Mouse (Mus musculus) effector memory CD4-positive, alpha-beta T cell, adult 7 months (primary cell): ENCODE data around the gene Tmprss2. TPM values are rescaled to one million over a fixed set of nuclear protein-coding genes. Genes with fewer than 3 reads are reported as not detected.

Source experiments
- polyA plus RNA-seq: library from polyadenylated mRNA; unstranded; fragments of 100-300 nt; shearing (Covaris generic); gene quantifications from one replicate; pipeline ENCODE4 v1.2.1, GENCODE M21; 2017

Gene Tmprss2
- not detected for polyA plus RNA-seq

GRCm38 (mm10) chr16:97610939-97611338, at the start of gene Tmprss2:
Tmprss2 (minus strand) TSS chr16:97611195.

Other genes starting within 250 kb of the Tmprss2 start
- 5.1 TPM for gene Mx1, start 148.3 kb downstream of the Tmprss2 start, polyA plus RNA-seq
- 1.9 TPM for gene Fam3b, start 96.4 kb downstream of the Tmprss2 start, polyA plus RNA-seq
- gene Ripk4, start 152.6 kb upstream of the Tmprss2 start, polyA plus RNA-seq = 0.94 TPM
- gene Prdm15, start 240.7 kb upstream of the Tmprss2 start, polyA plus RNA-seq = 22.0 TPM